Mouse (Mus musculus): Measurements from ENCODE around the gene Degs2. TPM values are rescaled to one million over a fixed set of nuclear protein-coding genes. Genes with fewer than 3 reads are reported as not detected.
A peak's percentile ranks its signal among the peaks of the same experiment; 100 is the strongest.

Degs2 gene
- 1.8 TPM in 2 replicates for polyA plus RNA-seq (2016; fragmentation: Nextera tagmentation; extraction: Ambion mirVana)

DNA sequence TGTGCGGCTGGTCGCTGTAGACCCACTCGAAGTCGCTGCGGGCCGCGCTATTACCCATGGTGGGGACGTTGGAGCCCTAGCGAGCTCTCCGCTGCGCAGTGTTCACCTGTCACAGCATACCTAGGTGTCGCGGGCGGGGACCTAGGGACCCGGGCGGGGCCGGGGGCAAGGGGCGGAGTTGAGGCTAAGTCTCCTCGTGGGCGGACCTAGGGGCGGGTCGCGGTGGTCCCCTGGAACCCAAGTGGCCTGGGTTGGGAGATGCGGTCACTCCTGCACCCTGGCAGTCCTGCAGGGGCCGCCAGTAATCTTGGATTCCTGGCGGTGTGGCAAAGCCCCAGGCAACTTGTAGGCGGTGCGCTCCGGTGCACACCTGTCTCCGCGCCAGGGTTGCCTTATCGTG lies at the start of gene Degs2:
Gene Degs2 (minus strand): TSS at position 131 of the 400 bp plus-strand sequence.
- H3K4me1 ChIP-seq (replicated peaks): peaks cover 16% of the 10 kb centered on the region
- H3K27ac ChIP-seq: no peak within 1 kb of the TSS
- no peak for ATAC-seq (ENCODE audit: insufficient number of reproducible peaks, insufficient read depth, low FRiP score, low TSS enrichment, low read depth)
- no peaks in the 10 kb centered on the region for H3K36me3 ChIP-seq
- peak within 1 kb of the TSS; percentile 35 for H3K4me3 ChIP-seq (replicated peaks)
- H3K27me3 ChIP-seq: peaks cover 60% of the 10 kb centered on the region
- WGBS: 1% methylated on average over 32 of the region's 32 CpGs
- peak within 1 kb of the TSS; percentile 61 for H3K4me2 ChIP-seq
- H3K9me3 ChIP-seq: no peaks in the 10 kb centered on the region
- no peak within 1 kb of the TSS for H3K9ac ChIP-seq (replicated peaks)

DNA sequence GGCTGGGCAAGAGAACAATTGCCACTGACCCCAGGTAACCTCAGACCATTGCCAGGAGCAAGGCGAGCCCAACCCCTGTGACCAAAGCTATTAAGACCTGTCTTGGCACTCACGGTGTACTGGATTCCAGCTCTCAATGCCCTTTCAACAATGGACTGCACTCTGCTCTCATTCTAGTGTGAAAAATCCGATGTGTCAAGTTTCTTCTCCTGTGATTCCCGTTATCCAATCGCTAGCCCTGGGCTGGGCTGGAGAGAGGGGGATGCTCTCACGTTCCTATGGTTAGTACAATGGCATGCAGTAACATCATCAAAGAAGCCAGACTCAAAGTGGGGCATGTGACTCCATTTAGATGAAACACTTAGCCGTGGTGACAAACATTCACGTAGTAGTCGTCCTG lies 49.7 kb upstream of the Degs2 start:
- Histone ChIP-seq H3K27me3 (no peaks in the 10 kb centered on the region), H3K36me3 (no peaks in the 10 kb centered on the region), H3K9ac (replicated peaks) (no peak overlapping the region), H3K4me3 (replicated peaks) (no peak overlapping the region), H3K4me1 (replicated peaks) (no peaks in the 10 kb centered on the region), H3K27ac (no peak overlapping the region), H3K4me2 (no peak overlapping the region), H3K9me3 (no peaks in the 10 kb centered on the region)
- 63% methylated on average over 9 of the region's 9 CpGs for WGBS
- ATAC-seq (ENCODE audit: insufficient number of reproducible peaks, insufficient read depth, low FRiP score, low TSS enrichment, low read depth): no peak

DNA sequence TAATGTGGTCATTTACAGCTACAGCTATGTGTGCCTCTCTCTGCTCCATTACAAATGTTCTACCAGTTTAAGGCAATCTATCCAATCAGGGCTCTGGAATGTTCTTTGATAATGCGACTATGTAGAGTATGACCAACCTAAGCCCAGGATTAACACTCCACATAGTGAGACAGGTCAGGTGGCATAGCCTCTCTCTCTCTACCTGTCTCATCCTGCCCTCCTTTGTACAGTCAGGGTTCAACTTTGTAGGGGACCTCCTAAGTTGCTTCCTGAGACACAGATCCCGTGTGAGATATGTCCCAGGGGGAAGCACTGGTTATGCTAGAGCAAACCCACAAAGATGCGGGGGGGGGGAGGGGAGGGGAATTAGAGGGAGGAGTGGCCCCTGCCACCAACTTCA lies 48.1 kb upstream of the Degs2 start:
- H3K36me3 ChIP-seq: no peaks in the 10 kb centered on the region
- no peaks in the 10 kb centered on the region for H3K4me1 ChIP-seq (replicated peaks)

DNA sequence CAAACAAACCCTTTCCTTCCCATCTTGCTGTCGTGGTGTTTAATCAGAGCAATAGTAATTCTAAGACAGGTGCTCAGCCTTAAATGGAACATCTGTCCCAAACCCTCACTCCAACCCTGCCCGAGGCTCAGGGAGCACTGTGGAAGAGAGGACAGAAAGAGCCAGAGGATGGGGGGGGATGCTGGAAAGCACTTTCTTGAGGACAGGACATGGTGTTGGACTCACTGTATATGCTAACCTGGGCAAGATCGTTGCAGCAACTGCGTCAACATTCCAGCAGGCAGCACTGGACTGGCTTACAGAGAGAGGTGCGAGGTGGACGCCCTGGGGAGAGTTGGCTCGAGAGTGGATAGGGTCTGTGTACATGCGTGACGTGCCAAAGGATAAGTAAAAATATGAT lies 47.3 kb upstream of the Degs2 start:
- H3K9ac ChIP-seq (replicated peaks): no peak overlapping the region
- ATAC-seq (ENCODE audit: insufficient number of reproducible peaks, insufficient read depth, low FRiP score, low TSS enrichment, low read depth): no peak
- no peaks in the 10 kb centered on the region for H3K9me3 ChIP-seq
- H3K4me2 ChIP-seq: no peak overlapping the region
- H3K4me1 ChIP-seq (replicated peaks): no peaks in the 10 kb centered on the region
- H3K4me3 ChIP-seq (replicated peaks): no peak overlapping the region
- H3K27ac ChIP-seq: no peak overlapping the region
- 81% methylated on average over 9 of the region's 9 CpGs for WGBS
- no peaks in the 10 kb centered on the region for H3K36me3 ChIP-seq
- H3K27me3 ChIP-seq: no peaks in the 10 kb centered on the region

More for the DNA sequence above, 48.1 kb upstream of the Degs2 start:
- ATAC-seq (ENCODE audit: insufficient number of reproducible peaks, insufficient read depth, low FRiP score, low TSS enrichment, low read depth): no peak
- H3K9ac ChIP-seq (replicated peaks): no peak overlapping the region
- no peaks in the 10 kb centered on the region for H3K27me3 ChIP-seq
- no peak overlapping the region for H3K4me2 ChIP-seq
- no peak overlapping the region for H3K27ac ChIP-seq
- H3K4me3 ChIP-seq (replicated peaks): no peak overlapping the region
- WGBS: 79% methylated on average over 3 of the region's 3 CpGs
- no peaks in the 10 kb centered on the region for H3K9me3 ChIP-seq

DNA sequence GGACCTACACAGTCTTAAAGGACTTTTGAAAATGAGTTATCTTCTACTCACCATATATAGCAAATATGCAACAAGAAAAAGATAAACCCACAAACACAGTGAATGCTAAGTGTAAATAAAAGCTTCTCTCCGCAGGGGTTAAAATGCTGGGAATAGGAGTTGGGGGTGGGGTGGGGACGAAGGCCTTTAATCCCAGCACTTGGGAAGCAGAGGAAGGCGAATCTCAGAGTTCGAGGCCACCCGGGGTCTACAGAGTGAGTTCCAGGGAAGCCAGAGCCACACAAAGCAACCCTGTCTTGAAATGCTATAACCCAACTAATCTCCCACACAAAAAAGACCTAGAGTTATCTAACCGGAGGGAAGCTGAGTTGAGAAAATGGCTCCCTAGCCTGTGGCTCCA lies 46.9 kb upstream of the Degs2 start:
- no peak overlapping the region for H3K4me2 ChIP-seq
- WGBS: 69% methylated on average over 6 of the region's 6 CpGs
- ATAC-seq (ENCODE audit: insufficient number of reproducible peaks, insufficient read depth, low FRiP score, low TSS enrichment, low read depth): no peak

DNA sequence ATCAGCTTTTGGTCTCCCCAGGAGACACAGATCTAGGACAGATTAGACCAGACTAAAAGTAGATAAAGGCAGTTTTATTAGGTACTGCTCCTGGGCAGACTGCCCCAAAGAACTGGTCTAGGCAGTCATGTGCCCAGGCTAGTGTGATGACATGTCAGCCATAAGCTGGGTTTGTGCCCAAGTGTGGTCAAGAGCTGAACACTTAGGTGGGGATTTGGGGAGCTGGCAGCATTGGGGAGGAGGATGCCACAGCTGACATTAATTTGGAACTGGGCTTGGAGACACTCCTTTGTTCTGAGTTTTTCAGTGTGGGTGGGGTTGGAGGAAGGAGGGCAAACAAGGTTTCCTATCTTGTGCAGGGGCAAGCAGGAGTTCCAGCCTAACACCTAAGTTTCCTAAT lies 43.9 kb upstream of the Degs2 start:
- ATAC-seq (ENCODE audit: insufficient number of reproducible peaks, insufficient read depth, low FRiP score, low TSS enrichment, low read depth): no peak
- Histone ChIP-seq H3K9me3 (no peaks in the 10 kb centered on the region), H3K4me3 (replicated peaks) (no peak overlapping the region), H3K36me3 (no peaks in the 10 kb centered on the region), H3K27me3 (no peaks in the 10 kb centered on the region), H3K4me1 (replicated peaks) (no peaks in the 10 kb centered on the region), H3K4me2 (no peak overlapping the region), H3K9ac (replicated peaks) (no peak overlapping the region), H3K27ac (no peak overlapping the region)

More for the DNA sequence above, 46.9 kb upstream of the Degs2 start:
- H3K4me1 ChIP-seq (replicated peaks): no peaks in the 10 kb centered on the region
- H3K36me3 ChIP-seq: no peaks in the 10 kb centered on the region
- no peak overlapping the region for H3K9ac ChIP-seq (replicated peaks)
- no peaks in the 10 kb centered on the region for H3K27me3 ChIP-seq
- no peak overlapping the region for H3K4me3 ChIP-seq (replicated peaks)
- H3K27ac ChIP-seq: no peak overlapping the region
- H3K9me3 ChIP-seq: no peaks in the 10 kb centered on the region

DNA sequence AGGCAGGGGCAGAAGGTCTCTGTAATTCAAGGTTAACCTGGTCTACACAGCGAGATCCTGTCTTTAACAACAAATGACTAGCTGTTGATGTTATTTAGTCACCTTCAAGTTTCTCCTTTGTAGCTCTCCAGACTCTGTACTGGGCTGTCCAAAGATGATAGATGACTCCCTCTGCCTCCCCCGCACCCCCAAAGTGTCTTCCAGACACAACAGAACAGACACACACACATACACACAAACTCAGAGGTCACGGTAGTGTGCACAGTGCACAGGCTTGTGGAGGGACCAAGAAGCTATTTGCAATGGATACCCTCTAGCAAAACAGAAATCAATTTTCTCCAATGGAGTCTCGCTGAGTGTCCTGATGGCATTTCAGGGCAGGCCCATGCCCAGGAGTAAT lies 40.1 kb upstream of the Degs2 start:
- H3K9ac ChIP-seq (replicated peaks): no peak overlapping the region
- H3K9me3 ChIP-seq: no peaks in the 10 kb centered on the region
- no peak overlapping the region for H3K27ac ChIP-seq
- H3K4me2 ChIP-seq: no peak overlapping the region
- 85% methylated on average over 4 of the region's 4 CpGs for WGBS
- no peak overlapping the region for H3K4me3 ChIP-seq (replicated peaks)
- H3K36me3 ChIP-seq: no peaks in the 10 kb centered on the region
- H3K27me3 ChIP-seq: no peaks in the 10 kb centered on the region
- H3K4me1 ChIP-seq (replicated peaks): no peaks in the 10 kb centered on the region
- ATAC-seq (ENCODE audit: insufficient number of reproducible peaks, insufficient read depth, low FRiP score, low TSS enrichment, low read depth): no peak

DNA sequence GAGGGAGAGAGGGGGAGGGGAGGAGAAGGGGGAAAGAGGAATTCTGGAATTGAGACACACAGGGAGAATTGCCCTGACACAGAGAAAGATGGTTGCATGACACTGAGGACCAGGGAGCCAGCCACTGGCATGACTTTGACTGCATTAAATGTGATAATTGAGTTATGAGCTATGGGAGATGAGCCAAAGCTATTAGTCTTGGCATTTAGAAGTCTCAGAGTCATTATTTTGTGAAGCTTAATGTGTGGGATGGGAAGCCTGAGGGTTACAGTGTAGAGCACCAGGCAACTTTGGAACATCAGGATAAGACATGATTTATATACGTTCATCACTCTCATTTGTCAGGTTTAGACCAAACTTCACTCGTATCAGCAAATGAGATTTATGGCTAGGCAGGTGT lies 39.4 kb upstream of the Degs2 start:
- Histone ChIP-seq H3K4me2 (no peak overlapping the region), H3K27me3 (no peaks in the 10 kb centered on the region), H3K4me3 (replicated peaks) (no peak overlapping the region), H3K36me3 (no peaks in the 10 kb centered on the region), H3K4me1 (replicated peaks) (no peaks in the 10 kb centered on the region), H3K9ac (replicated peaks) (no peak overlapping the region), H3K9me3 (no peaks in the 10 kb centered on the region), H3K27ac (no peak overlapping the region)
- ATAC-seq (ENCODE audit: insufficient number of reproducible peaks, insufficient read depth, low FRiP score, low TSS enrichment, low read depth): no peak
- 78% methylated on average over 2 of the region's 2 CpGs for WGBS

DNA sequence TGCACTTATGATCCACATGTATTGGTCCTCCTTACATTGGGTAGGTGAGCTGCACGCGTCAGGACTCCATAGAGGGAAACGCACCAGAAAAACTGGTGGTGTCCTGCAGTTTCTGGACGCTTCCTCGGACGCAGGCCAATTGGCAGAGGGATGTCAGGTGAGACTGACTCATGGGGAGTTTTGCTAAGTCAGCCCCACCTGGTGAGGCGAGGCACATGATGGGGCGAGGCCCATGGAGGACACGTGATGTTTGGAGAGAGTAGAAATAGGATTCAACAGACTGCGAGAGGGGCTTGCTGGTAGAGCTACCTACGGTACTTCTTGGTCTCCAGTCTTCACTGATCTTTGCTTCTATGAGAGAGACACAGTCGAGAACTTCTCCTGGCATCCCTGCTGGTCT lies 36.6 kb upstream of the Degs2 start:
- Histone ChIP-seq H3K27ac (no peak overlapping the region), H3K36me3 (no peaks in the 10 kb centered on the region), H3K4me3 (replicated peaks) (no peak overlapping the region), H3K9ac (replicated peaks) (no peak overlapping the region), H3K27me3 (no peaks in the 10 kb centered on the region), H3K9me3 (0 out of 2 replicates have a peak, but pooled peaks cover 3% of the 10 kb centered on the region), H3K4me1 (replicated peaks) (no peaks in the 10 kb centered on the region), H3K4me2 (no peak overlapping the region)
- ATAC-seq (ENCODE audit: insufficient number of reproducible peaks, insufficient read depth, low FRiP score, low TSS enrichment, low read depth): no peak
- WGBS: 93% methylated on average over 12 of the region's 12 CpGs

DNA sequence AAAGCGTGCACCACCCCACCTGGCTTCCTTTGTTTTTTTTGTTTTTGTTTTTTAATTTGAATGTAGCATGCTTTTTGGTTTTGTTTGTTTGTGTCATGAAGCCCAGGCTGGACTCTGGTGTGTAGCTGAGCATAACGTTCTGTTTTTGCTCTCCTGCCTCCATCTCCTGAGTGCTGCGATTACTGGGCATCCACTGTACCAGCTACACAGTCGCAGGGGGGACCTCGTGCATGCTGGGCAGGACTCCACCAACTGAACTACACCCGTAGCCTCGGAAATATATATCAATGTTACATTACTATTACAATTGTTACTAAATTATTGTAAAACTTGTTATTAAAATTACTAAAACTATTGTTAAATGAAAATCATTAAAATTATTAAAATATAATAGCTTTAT lies 35.7 kb upstream of the Degs2 start:
- Histone ChIP-seq H3K4me2 (no peak overlapping the region), H3K4me3 (replicated peaks) (no peak overlapping the region), H3K9ac (replicated peaks) (no peak overlapping the region), H3K27me3 (no peaks in the 10 kb centered on the region), H3K27ac (no peak overlapping the region), H3K9me3 (0 out of 2 replicates have a peak, but pooled peaks cover 3% of the 10 kb centered on the region), H3K36me3 (no peaks in the 10 kb centered on the region), H3K4me1 (replicated peaks) (no peaks in the 10 kb centered on the region)
- WGBS: 86% methylated on average over 7 of the region's 7 CpGs
- ATAC-seq (ENCODE audit: insufficient number of reproducible peaks, insufficient read depth, low FRiP score, low TSS enrichment, low read depth): no peak

DNA sequence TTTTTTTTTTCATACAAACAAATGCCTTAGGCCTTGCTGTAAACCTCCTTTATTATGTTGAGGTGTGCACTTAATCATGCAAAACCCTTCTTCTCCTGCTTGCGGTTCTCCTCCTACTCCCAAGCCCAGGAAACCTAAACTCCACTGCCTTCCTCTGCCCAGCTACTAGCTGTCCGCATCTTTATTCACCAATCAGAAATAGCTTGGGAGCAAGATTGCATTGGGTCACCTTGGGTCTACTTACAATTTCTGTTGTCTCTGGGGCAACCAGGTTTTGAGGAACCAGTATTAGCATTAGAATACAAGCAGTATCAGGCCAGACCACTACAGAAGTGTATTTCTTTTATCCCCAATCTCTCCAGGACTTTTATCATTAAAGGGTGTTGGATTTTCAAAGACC lies 32.3 kb upstream of the Degs2 start:
- Histone ChIP-seq H3K36me3 (no peaks in the 10 kb centered on the region), H3K27ac (no peak overlapping the region), H3K27me3 (no peaks in the 10 kb centered on the region), H3K4me2 (no peak overlapping the region), H3K9me3 (0 out of 2 replicates have a peak, but pooled peaks cover 3% of the 10 kb centered on the region), H3K9ac (replicated peaks) (no peak overlapping the region), H3K4me3 (replicated peaks) (no peak overlapping the region), H3K4me1 (replicated peaks) (no peaks in the 10 kb centered on the region)
- ATAC-seq (ENCODE audit: insufficient number of reproducible peaks, insufficient read depth, low FRiP score, low TSS enrichment, low read depth): no peak
- 82% methylated on average over 2 of the region's 2 CpGs for WGBS

DNA sequence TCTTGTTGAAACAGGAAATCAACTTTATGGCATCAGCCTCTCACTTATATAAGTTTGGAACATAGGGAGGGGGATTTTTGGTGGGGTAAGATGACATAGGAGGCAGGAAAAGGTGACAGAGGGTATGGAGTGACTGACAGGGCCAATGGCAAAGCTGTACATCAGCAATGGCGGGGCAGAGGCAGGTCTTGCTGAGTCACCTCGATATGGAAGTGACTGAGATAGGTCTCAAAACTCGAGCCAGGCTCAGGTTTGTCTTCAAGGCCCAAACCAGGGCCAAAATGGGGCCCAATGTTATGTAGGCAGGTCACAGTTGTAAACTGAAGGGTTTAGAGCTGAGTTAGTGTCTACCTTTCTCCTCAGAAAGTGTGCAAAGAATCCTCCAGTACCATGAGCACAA lies 21.7 kb upstream of the Degs2 start:
- Histone ChIP-seq H3K9me3 (0 out of 2 replicates have a peak, but pooled peaks cover 4% of the 10 kb centered on the region), H3K36me3 (no peaks in the 10 kb centered on the region), H3K9ac (replicated peaks) (no peak overlapping the region), H3K4me3 (replicated peaks) (no peak overlapping the region), H3K27ac (no peak overlapping the region), H3K27me3 (no peaks in the 10 kb centered on the region), H3K4me2 (no peak overlapping the region), H3K4me1 (replicated peaks) (no peaks in the 10 kb centered on the region)
- no peak for ATAC-seq (ENCODE audit: insufficient number of reproducible peaks, insufficient read depth, low FRiP score, low TSS enrichment, low read depth)
- WGBS: 84% methylated on average over 3 of the region's 3 CpGs
